Mouse (Mus musculus) MEL (cell line): ENCODE results near the gene Map4. TPM values are rescaled to one million over a fixed set of nuclear protein-coding genes. Genes with fewer than 3 reads are reported as not detected.
A peak's percentile ranks its signal among the peaks of the same experiment; 100 is the strongest.
"Not testable (repeated sequence)": the region's sequence is repeated elsewhere in the genome, so short reads cannot be mapped to it uniquely, and the experiment has no call there.

ENCODE experiments used
- DNase-seq: peaks from one replicate; pipeline ENCODE4 v3.0.0; 2011; ENCODE audit warnings: low read depth, low spot score
- H3K27ac ChIP-seq: 2 replicates; pipeline ENCODE4 v1.5.1; 2012; ENCODE audit warnings: low read depth, mild to moderate bottlenecking, control low read depth, low read length, moderate library complexity; ENCODE audit not compliant: control insufficient read depth
- H3K27me3 ChIP-seq, 2 experiments: fragments of 150-350 bp in 1 of 2; sonication (generic) in 1 of 2; 2 replicates each; pipeline ENCODE4 v1.6.1; 2012; ENCODE audit warnings: low read length in 2 of 2, mild to moderate bottlenecking in 2 of 2, improper control_type of control experiment in 1 of 2, moderate library complexity in 1 of 2; ENCODE audit not compliant: insufficient read depth in 2 of 2, control insufficient read depth in 1 of 2
- H3K36me3 ChIP-seq, 2 experiments: 2 replicates each; pipeline ENCODE4 v1.6.1; 2012 to 2014; ENCODE audit warnings: low read length in 2 of 2, improper control_type of control experiment in 1 of 2, inconsistent platforms in 1 of 2, mild to moderate bottlenecking in 1 of 2; ENCODE audit not compliant: insufficient read depth in 2 of 2, control insufficient read depth in 1 of 2
- H3K4me1 ChIP-seq, 2 experiments: fragments of 150-350 bp in 1 of 2; sonication (generic) in 1 of 2; 2 replicates each; pipeline ENCODE4 v1.6.1; 2012; ENCODE audit warnings: low read length in 2 of 2, improper control_type of control experiment in 1 of 2, mild to moderate bottlenecking in 1 of 2; ENCODE audit not compliant: insufficient read depth in 2 of 2, control insufficient read depth in 1 of 2
- H3K4me3 ChIP-seq, 2 experiments: fragments of 150-350 bp in 1 of 2; sonication (generic) in 1 of 2; 2 replicates each; pipeline ENCODE4 v1.5.1; 2012; ENCODE audit warnings: low read depth in 2 of 2, low read length in 2 of 2, mild to moderate bottlenecking in 2 of 2, moderate library complexity in 2 of 2, control low read depth in 1 of 2, improper control_type of control experiment in 1 of 2; ENCODE audit not compliant: control insufficient read depth in 1 of 2, insufficient read depth in 1 of 2
- H3K79me2 ChIP-seq: 2 replicates; pipeline ENCODE4 v1.6.1; 2012; ENCODE audit warnings: mild to moderate bottlenecking, low read length, moderate library complexity; ENCODE audit not compliant: control insufficient read depth, poor library complexity, insufficient read depth
- H3K9ac ChIP-seq: 2 replicates; pipeline ENCODE4 v1.6.1; 2012; ENCODE audit warnings: low read depth, mild to moderate bottlenecking, control low read depth, low read length, moderate library complexity; ENCODE audit not compliant: control insufficient read depth, poor library complexity, severe bottlenecking
- H3K9me3 ChIP-seq: fragments of 150-350 bp; sonication (generic); replicated peaks from 2 replicates; pipeline ENCODE4 v1.6.1; 2012; ENCODE audit warnings: mild to moderate bottlenecking, low read length, improper control_type of control experiment, moderate library complexity; ENCODE audit not compliant: insufficient read depth
- CHD1 ChIP-seq: IDR thresholded peaks from 2 replicates; pipeline ENCODE4 v1.6.1; 2012; ENCODE audit warnings: low read depth, mild to moderate bottlenecking, inconsistent platforms, low read length, improper control_type of control experiment
- CHD2 ChIP-seq: IDR thresholded peaks from 2 replicates; pipeline ENCODE4 v1.6.1; 2011; ENCODE audit warnings: low read length, improper control_type of control experiment
- CTCF ChIP-seq, 3 experiments: IDR thresholded peaks in 2 of 3; conservative IDR thresholded peaks in 1 of 3; 2 replicates each; pipeline ENCODE4 v1.5.1; 2011 to 2012; ENCODE audit warnings: low read length in 3 of 3, low read depth in 2 of 3, mild to moderate bottlenecking in 2 of 3, improper control_type of control experiment in 1 of 3, inconsistent platforms in 1 of 3, mixed read lengths in 1 of 3, moderate library complexity in 1 of 3; ENCODE audit not compliant: control insufficient read depth in 1 of 3, insufficient read depth in 1 of 3, poor library complexity in 1 of 3, severe bottlenecking in 1 of 3
- ELF1 ChIP-seq: IDR thresholded peaks from 2 replicates; pipeline ENCODE4 v1.6.1; 2014; ENCODE audit warnings: low read depth, mild to moderate bottlenecking, inconsistent platforms, low read length, improper control_type of control experiment, moderate library complexity
- EP300 ChIP-seq, 2 experiments: IDR thresholded peaks; 2 replicates each; pipeline ENCODE4 v1.6.1; 2011; ENCODE audit warnings: improper control_type of control experiment in 2 of 2, low read length in 2 of 2, low read depth in 1 of 2, mild to moderate bottlenecking in 1 of 2
- ETS1 ChIP-seq: IDR thresholded peaks from 2 replicates; pipeline ENCODE4 v1.6.1; 2012; ENCODE audit warnings: low read depth, mild to moderate bottlenecking, inconsistent platforms, low read length, improper control_type of control experiment, moderate library complexity
- GATA1 ChIP-seq: IDR thresholded peaks from 2 replicates; pipeline ENCODE4 v1.6.1; 2011; ENCODE audit warnings: low read depth, low read length, improper control_type of control experiment
- HCFC1 ChIP-seq: IDR thresholded peaks from 2 replicates; pipeline ENCODE4 v1.6.1; 2012; ENCODE audit warnings: low read depth, mild to moderate bottlenecking, inconsistent platforms, low read length, improper control_type of control experiment, moderate library complexity
- MYB ChIP-seq: IDR thresholded peaks from 2 replicates; pipeline ENCODE4 v1.6.1; 2011; ENCODE audit warnings: mild to moderate bottlenecking, low read depth, low read length, improper control_type of control experiment
- MYC ChIP-seq: IDR thresholded peaks from 2 replicates; pipeline ENCODE4 v1.6.1; 2011; ENCODE audit warnings: low read depth, mild to moderate bottlenecking, low read length, improper control_type of control experiment, moderate library complexity
- NELFE ChIP-seq: IDR thresholded peaks from 2 replicates; pipeline ENCODE4 v1.6.1; 2011; ENCODE audit warnings: low read depth, low read length, improper control_type of control experiment
- POLR2A ChIP-seq, 2 experiments: IDR thresholded peaks; 2 replicates each; pipeline ENCODE4 v1.6.1; 2011 to 2012; ENCODE audit warnings: low read length in 2 of 2, mild to moderate bottlenecking in 2 of 2, control low read depth in 1 of 2, improper control_type of control experiment in 1 of 2, low read depth in 1 of 2, moderate library complexity in 1 of 2; ENCODE audit not compliant: control insufficient read depth in 1 of 2, insufficient read depth in 1 of 2, poor library complexity in 1 of 2
- POLR2AphosphoS2 ChIP-seq: IDR thresholded peaks from 2 replicates; pipeline ENCODE4 v1.6.1; 2011; ENCODE audit warnings: low read length, improper control_type of control experiment
- POLR2AphosphoS5 ChIP-seq: IDR thresholded peaks from 2 replicates; pipeline ENCODE4 v1.6.1; 2012; ENCODE audit warnings: low read depth, borderline replicate concordance, mild to moderate bottlenecking, inconsistent platforms, low read length, moderate library complexity, mixed read lengths
- SIN3A ChIP-seq: IDR thresholded peaks from 2 replicates; pipeline ENCODE4 v1.6.1; 2012; ENCODE audit warnings: low read length, improper control_type of control experiment, inconsistent platforms
- SMC3 ChIP-seq: IDR thresholded peaks from 2 replicates; pipeline ENCODE4 v1.6.1; 2011; ENCODE audit warnings: low read depth, low read length, improper control_type of control experiment
- TAL1 ChIP-seq: IDR thresholded peaks from 2 replicates; pipeline ENCODE4 v1.6.1; 2012; ENCODE audit warnings: mild to moderate bottlenecking, inconsistent platforms, low read length, moderate library complexity, mixed read lengths
- TBP ChIP-seq: IDR thresholded peaks from 2 replicates; pipeline ENCODE4 v1.8.0; 2011; ENCODE audit warnings: low read depth, low read length, improper control_type of control experiment
- USF2 ChIP-seq, 2 experiments: IDR thresholded peaks; 2 replicates each; pipeline ENCODE4 v1.6.1; 2011 to 2012; ENCODE audit warnings: improper control_type of control experiment in 2 of 2, low read length in 2 of 2, borderline replicate concordance in 1 of 2, inconsistent platforms in 1 of 2, low read depth in 1 of 2, mild to moderate bottlenecking in 1 of 2; ENCODE audit not compliant: insufficient read depth in 1 of 2
- ZC3H11A ChIP-seq: IDR thresholded peaks from 2 replicates; pipeline ENCODE4 v1.6.1; 2012; ENCODE audit warnings: low read depth, mild to moderate bottlenecking, inconsistent platforms, low read length, improper control_type of control experiment
- ZMIZ1 ChIP-seq: IDR thresholded peaks from 2 replicates; pipeline ENCODE4 v1.6.1; 2012; ENCODE audit warnings: low read depth, mild to moderate bottlenecking, inconsistent platforms, low read length, improper control_type of control experiment, moderate library complexity
- ZNF384 ChIP-seq: IDR thresholded peaks from 2 replicates; pipeline ENCODE4 v1.6.1; 2012; ENCODE audit warnings: low read depth, mild to moderate bottlenecking, inconsistent platforms, low read length, improper control_type of control experiment
- polyA plus RNA-seq, 2 experiments: library from polyadenylated mRNA; stranded (reverse) in 1 of 2; unstranded in 1 of 2; fragments of >175 nt in 1 of 2; fragments of >200 nt in 1 of 2; gene quantifications; 2 replicates each; pipeline versions ENCODE4 v1.2.1 to v1.2.4; 2012; ENCODE audit warnings: low replicate concordance in 2 of 2, low read depth in 1 of 2; ENCODE audit not compliant: insufficient read length in 2 of 2, insufficient read depth in 1 of 2, missing spikeins in 1 of 2
- total RNA-seq: library from RNA; depleted of rRNA; stranded (reverse); fragments of 300-350 nt; gene quantifications from 2 replicates; pipeline ENCODE4 v1.2.3, GENCODE M21; 2012

Map4 gene
- total and polyA plus RNA-seq, 3 experiments, result 14.5 to 47.8 TPM; not detected in 1

DNA sequence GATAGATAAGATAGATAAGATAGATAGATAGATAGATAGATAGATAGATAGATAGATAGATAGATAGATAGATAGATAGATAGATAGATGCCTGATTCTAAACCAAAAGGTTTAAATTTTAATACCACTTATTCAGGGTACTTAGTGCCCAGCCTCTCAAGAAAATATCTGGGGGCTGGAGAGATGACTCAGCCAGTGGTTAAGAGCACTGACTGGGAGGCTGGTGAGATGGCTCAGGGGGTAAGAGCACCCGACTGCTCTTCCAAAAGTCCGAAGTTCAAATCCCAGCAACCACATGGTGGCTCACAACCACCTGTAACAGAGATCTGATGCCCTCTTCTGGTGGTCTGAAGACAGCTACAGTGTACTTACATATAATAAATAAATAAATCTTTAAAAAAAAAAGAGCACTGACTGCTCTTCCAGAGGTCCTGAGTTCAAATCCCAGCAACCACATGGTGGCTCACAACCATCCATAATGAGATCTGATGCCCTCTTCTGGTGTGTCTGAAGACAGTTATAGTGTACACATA, 192.8 kb downstream of the Map4 start:
- not testable (repeated sequence) for H3K27ac ChIP-seq, H3K9ac ChIP-seq, H3K4me1 ChIP-seq, H3K4me3 ChIP-seq, H3K9me3 ChIP-seq, H3K27me3 ChIP-seq, H3K79me2 ChIP-seq, H3K36me3 ChIP-seq
- DNase-seq, result peak; percentile 47
- TF ChIP-seq CTCF (IDR thresholded peaks at IDR 0.05 in 2 of 3, conservative IDR thresholded peaks at IDR 0.05 in 1 of 3; ENCODE audit: control insufficient read depth in 1 of 3, insufficient read depth in 1 of 3, low read depth in 2 of 3, low read length in 3 of 3, poor library complexity in 1 of 3, severe bottlenecking in 1 of 3) (peak in 1 of 3 experiments; percentile 15; a peak in 1 of 6 replicates), ZNF384 (0 out of 2 replicates have a peak, but pooled peaks have one; percentile 25), TBP (peak; percentile 93)

DNA sequence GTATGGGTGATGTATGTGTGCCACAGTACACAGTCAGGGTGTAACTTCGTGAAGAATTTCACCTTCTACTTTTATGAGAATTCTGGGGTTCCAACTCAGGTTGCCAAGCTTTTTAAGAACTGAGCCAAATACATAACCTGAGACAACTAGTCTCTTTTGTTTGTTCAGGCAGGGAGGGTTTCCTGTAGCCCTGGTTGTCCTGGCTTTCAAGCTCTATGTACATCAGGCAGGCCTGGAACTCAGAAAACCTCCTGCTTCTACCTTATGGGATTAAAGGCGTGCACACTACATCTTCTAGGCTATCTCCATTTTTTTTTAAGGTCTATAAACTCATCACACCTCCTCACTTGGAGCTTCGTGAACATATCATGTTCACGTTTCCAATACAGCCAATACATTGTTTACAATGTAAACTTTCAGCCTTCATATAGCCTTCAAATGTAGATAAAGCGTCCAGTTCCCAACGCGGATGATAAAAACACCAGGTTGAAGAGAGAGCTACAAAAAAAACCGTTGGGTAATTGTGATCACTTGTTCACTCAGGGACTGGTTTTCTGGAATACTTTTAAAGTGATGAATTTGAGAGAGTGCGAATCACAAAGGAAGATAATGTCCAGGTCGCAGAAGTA, 199.8 kb downstream of the Map4 start:
- Histone ChIP-seq H3K9ac (peak overlapping the region; percentile 84), H3K27ac (peak overlapping the region; percentile 96), H3K36me3 (peaks cover 0 to 25% of the 10 kb centered on the region in 2 experiments; a peak in 2 of 4 replicates), H3K4me1 (peaks cover 3 to 15% of the 10 kb centered on the region in 2 experiments; a peak in 3 of 4 replicates), H3K79me2 (peaks cover 39% of the 10 kb centered on the region), H3K27me3 (no peaks in the 10 kb centered on the region), H3K9me3 (no peaks in the 10 kb centered on the region), H3K4me3 (peak overlapping the region; percentile 61 to 73)
- TF ChIP-seq SIN3A (peak; percentile 77; the same call in 1 of the 2 replicates), TBP (0 out of 2 replicates have a peak, but pooled peaks have one; percentile 8), HCFC1 (0 out of 2 replicates have a peak, but pooled peaks have one; percentile 43), POLR2AphosphoS5 (no peak), EP300 (IDR thresholded peaks at IDR 0.05; ENCODE audit: low read depth in 1 of 2, low read length in 2 of 2) (peak in 1 of 2 experiments; percentile 4; a peak in 1 of 4 replicates), CHD1 (no peak), ZNF384 (peak; percentile 55; the same call in 1 of the 2 replicates)
- peak; percentile 65 for DNase-seq

DNA sequence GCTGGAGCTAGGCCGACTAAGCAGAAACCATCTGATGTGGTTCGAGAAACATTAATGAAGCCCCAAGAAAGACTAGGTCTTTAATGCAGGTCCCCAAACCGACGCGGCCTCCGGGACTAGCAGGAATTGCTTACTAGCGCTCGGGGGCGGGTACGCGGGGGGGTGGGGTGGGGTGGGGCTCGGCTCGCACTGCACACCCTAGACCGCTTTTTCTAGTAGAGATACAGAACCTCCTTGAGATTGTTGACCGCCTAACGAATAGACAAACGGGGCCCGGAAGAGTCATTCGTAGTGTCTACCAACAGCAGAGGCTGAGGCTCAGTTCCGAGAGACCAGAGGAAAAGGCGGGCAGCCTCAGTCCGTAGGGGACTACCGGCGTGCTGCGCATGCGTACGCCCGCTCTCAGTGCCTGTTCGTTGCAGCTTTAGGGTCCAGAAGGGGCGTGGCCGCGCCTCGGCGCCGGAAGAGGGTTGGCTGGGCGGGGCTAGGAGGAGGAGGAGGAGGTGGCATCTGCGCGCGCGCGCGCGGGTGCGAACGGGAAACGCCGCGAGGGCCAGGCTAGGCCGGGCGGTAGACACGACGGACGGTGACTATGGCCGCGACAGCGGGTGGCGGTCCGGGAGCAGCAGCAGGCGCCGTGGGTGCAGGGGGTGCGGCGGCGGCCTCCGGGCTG, 200.4 kb downstream of the Map4 start:
- Histone ChIP-seq H3K27ac (peak overlapping the region; percentile 96), H3K79me2 (peaks cover 42% of the 10 kb centered on the region), H3K36me3 (peaks cover 3 to 25% of the 10 kb centered on the region in 2 experiments; a peak in 3 of 4 replicates), H3K27me3 (no peaks in the 10 kb centered on the region), H3K4me3 (peak overlapping the region; percentile 80 to 83), H3K4me1 (peaks cover 3 to 15% of the 10 kb centered on the region in 2 experiments; a peak in 3 of 4 replicates), H3K9ac (peak overlapping the region; percentile 91), H3K9me3 (no peaks in the 10 kb centered on the region)
- DNase-seq, result peak; percentile 99
- TF ChIP-seq GATA1 (no peak), MYB (no peak; the same call in 1 of the 2 replicates), ELF1 (peak; percentile 81), MYC (0 out of 2 replicates have a peak, but pooled peaks have one; percentile 51), TBP (peak; percentile 54; the same call in 1 of the 2 replicates), CTCF (IDR thresholded peaks at IDR 0.05 in 2 of 3, conservative IDR thresholded peaks at IDR 0.05 in 1 of 3; ENCODE audit: control insufficient read depth in 1 of 3, insufficient read depth in 1 of 3, low read depth in 2 of 3, low read length in 3 of 3, poor library complexity in 1 of 3, severe bottlenecking in 1 of 3) (no peak), NELFE (peak; percentile 86), TAL1 (no peak), SIN3A (peak; percentile 23), USF2 (IDR thresholded peaks at IDR 0.05; ENCODE audit: borderline replicate concordance in 1 of 2, insufficient read depth in 1 of 2, low read depth in 1 of 2, low read length in 2 of 2) (no peak), ETS1 (peak; percentile 4; the same call in 1 of the 2 replicates), CHD2 (no peak), ZMIZ1 (peak; percentile 90; the same call in 1 of the 2 replicates), ZC3H11A (no peak), POLR2AphosphoS2 (peak; percentile 90), SMC3 (no peak), POLR2AphosphoS5 (no peak), POLR2A (IDR thresholded peaks at IDR 0.05; ENCODE audit: control insufficient read depth in 1 of 2, insufficient read depth in 1 of 2, low read depth in 1 of 2, low read length in 2 of 2, poor library complexity in 1 of 2) (peak; percentile 78 to 90)
